ENCODE assay signal across 8 mouse cellular contexts in the genomic region with DNA sequence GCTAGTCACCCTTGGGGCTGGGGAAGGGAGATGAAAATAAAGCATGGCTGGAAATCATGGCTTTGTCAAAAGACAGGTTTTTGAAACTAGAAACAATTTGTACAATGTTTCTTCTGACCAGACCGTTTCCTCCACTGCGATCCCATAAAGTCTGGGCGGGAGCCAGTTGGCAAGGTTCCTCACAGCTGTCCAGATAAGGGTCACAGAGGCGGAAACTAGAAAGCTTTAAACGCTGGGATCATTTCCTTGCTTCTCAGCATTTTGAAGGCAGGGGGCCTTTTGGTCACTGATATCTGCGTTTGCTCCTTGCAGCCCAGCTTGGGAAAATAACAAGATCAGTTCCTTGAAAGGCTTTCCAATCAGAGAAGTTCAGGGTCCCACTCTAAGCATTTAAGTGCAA.
A peak's percentile ranks its signal among the peaks of the same experiment; 100 is the strongest.
DNase-seq lines count a peak whose midpoint lies in the region; ATAC-seq lines count a peak whose summit lies in the region.

No protein-coding gene starts in this region.

- H3K4me3 ChIP-seq in midbrain, embryonic 13.5 days (replicated peaks): no peak overlapping the region
- no peak overlapping the region for H3K4me3 ChIP-seq in midbrain, embryonic 10.5 days
- H3K4me3 ChIP-seq in heart, embryonic 14.5 days (ENCODE audit: control insufficient read depth in 1 of 2, insufficient read depth in 1 of 2, low read depth in 1 of 2, low read length in 2 of 2): no peak overlapping the region

- DNase-seq in midbrain, embryonic 10.5 days (ENCODE audit: low spot score): no peak
- DNase-seq in embryo, embryonic 10.5 days (ENCODE audit: low spot score): peak; percentile 40
- peak; percentile 93 to 96 for DNase-seq in kidney, postnatal 25 days
- peak; percentile 91 for DNase-seq in ovary, postnatal 14 days (ENCODE audit: low spot score)
- DNase-seq in retina, postnatal 1 day: no peak
- DNase-seq in cerebellum, adult 9-11 months: no peak

- no peak overlapping the region for H3K4me2 ChIP-seq in midbrain, embryonic 13.5 days (replicated peaks)
- H3K4me2 ChIP-seq in heart, embryonic 14.5 days (ENCODE audit: low read length): peak overlapping the region; percentile 49

- no peaks in the 10 kb centered on the region for H3K9me3 ChIP-seq in midbrain, embryonic 13.5 days
- H3K9me3 ChIP-seq in midbrain, embryonic 10.5 days (replicated peaks): no peaks in the 10 kb centered on the region
- H3K9me3 ChIP-seq in heart, embryonic 14.5 days (ENCODE audit: control insufficient read depth, low read length): peaks cover 2% of the 10 kb centered on the region; the same call in 1 of the 2 replicates

- WGBS in midbrain, embryonic 13.5 days: 54% methylated on average over 6 of the region's 6 CpGs
- WGBS in midbrain, embryonic 10.5 days: 61% methylated on average over 6 of the region's 6 CpGs
- WGBS in heart, embryonic 14.5 days: 0% methylated on average over 6 of the region's 6 CpGs

- H3K27me3 ChIP-seq in midbrain, embryonic 13.5 days: no peaks in the 10 kb centered on the region
- no peaks in the 10 kb centered on the region for H3K27me3 ChIP-seq in midbrain, embryonic 10.5 days (ENCODE audit: low read depth, poor library complexity, severe bottlenecking)
- H3K27me3 ChIP-seq in heart, embryonic 14.5 days (ENCODE audit: control insufficient read depth, insufficient read depth, low read length): no peaks in the 10 kb centered on the region

- H3K9ac ChIP-seq in midbrain, embryonic 13.5 days (replicated peaks): no peak overlapping the region
- H3K9ac ChIP-seq in heart, embryonic 14.5 days (ENCODE audit: low read length): no peak overlapping the region

- H3K36me3 ChIP-seq in midbrain, embryonic 13.5 days: no peaks in the 10 kb centered on the region
- no peaks in the 10 kb centered on the region for H3K36me3 ChIP-seq in midbrain, embryonic 10.5 days
- H3K36me3 ChIP-seq in heart, embryonic 14.5 days (ENCODE audit: control insufficient read depth, insufficient read depth, low read length): no peaks in the 10 kb centered on the region

- H3K4me1 ChIP-seq in midbrain, embryonic 13.5 days (replicated peaks): no peaks in the 10 kb centered on the region
- no peaks in the 10 kb centered on the region for H3K4me1 ChIP-seq in midbrain, embryonic 10.5 days
- H3K4me1 ChIP-seq in heart, embryonic 14.5 days (ENCODE audit: control insufficient read depth in 2 of 2, insufficient read depth in 2 of 2, low read length in 2 of 2): peaks cover 7 to 22% of the 10 kb centered on the region in 2 experiments

- no peak for ATAC-seq in midbrain, embryonic 13.5 days
- peak; percentile 71; the same call in 1 of the 2 replicates for ATAC-seq in heart, embryonic 14.5 days (ENCODE audit: insufficient number of reproducible peaks, insufficient read depth, low FRiP score, low read depth)

- H3K27ac ChIP-seq in midbrain, embryonic 13.5 days: peak overlapping the region; percentile 25; the same call in 1 of the 2 replicates
- no peak overlapping the region for H3K27ac ChIP-seq in midbrain, embryonic 10.5 days (replicated peaks)
- H3K27ac ChIP-seq in heart, embryonic 14.5 days (replicated peaks in 1 of 2; ENCODE audit: control insufficient read depth in 1 of 2, insufficient read depth in 1 of 2, low read depth in 2 of 2, low read length in 2 of 2): peak overlapping the region; percentile 33 to 76; a peak in 3 of 4 replicates

Comparison
In these comparisons a context has a peak if more than half of its experiments do, and no peak if none do; other contexts are left out.
1. DNase-seq: peak in embryo, embryonic 10.5 days (single experiment), kidney, postnatal 25 days (2 of 2) and ovary, postnatal 14 days (single experiment); none in midbrain, embryonic 10.5 days (single experiment), retina, postnatal 1 day (single experiment) and cerebellum, adult 9-11 months (single experiment).